Mouse (Mus musculus): Measurements from ENCODE around the gene Nabp2. TPM values are rescaled to one million over a fixed set of nuclear protein-coding genes. Genes with fewer than 3 reads are reported as not detected.
A peak's percentile ranks its signal among the peaks of the same experiment; 100 is the strongest.

The Nabp2 gene
- polyA plus RNA-seq, 1 experiment from 2014 or later: 142 TPM

GRCm38 (mm10) chr10:128376099-128376454, 35.2 kb downstream of the Nabp2 start:
- Histone ChIP-seq H3K27me3 (ENCODE audit: control insufficient read depth, insufficient read depth, low read length) (no peaks in the 10 kb centered on the region), H3K27ac (replicated peaks; ENCODE audit: low read depth, low read length) (peak overlapping the region; percentile 96), H3K9me3 (ENCODE audit: control insufficient read depth, low read length) (no peaks in the 10 kb centered on the region), H3K4me2 (ENCODE audit: low read length) (peak overlapping the region; percentile 79), H3K36me3 (ENCODE audit: control insufficient read depth, insufficient read depth, low read length) (peaks cover 28% of the 10 kb centered on the region), H3K4me3 (replicated peaks; ENCODE audit: low read depth, low read length) (peak overlapping the region; percentile 99), H3K4me1 (ENCODE audit: control insufficient read depth, insufficient read depth, low read length) (peaks cover 15% of the 10 kb centered on the region), H3K9ac (replicated peaks; ENCODE audit: low read length) (peak overlapping the region; percentile 99)
- 46% methylated on average over 4 of the region's 4 CpGs for WGBS
- ATAC-seq (ENCODE audit: low FRiP score, low TSS enrichment) (no peak), DNase-seq (no peak)

DNA sequence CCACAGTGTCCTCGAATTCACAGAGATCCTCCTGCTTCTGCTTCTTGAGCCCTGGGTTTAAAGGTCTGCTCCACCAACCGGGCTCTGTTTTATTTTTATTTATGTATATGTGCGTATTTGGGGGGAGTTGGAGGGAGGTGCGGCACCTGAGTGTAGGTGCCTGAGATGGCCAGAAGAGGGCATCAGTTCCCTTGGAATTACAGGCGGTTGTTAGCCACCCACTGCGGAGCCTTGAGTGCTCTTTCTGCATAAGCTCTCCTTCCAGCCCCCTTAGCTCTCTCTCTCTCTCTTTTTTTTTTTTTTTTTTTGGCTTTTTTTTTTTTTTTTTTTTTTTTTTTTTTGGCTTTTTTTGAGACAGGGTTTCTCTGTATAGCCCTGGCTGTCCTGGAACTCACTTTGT, 36.9 kb downstream of the Nabp2 start:
- 81% methylated on average over 6 of the region's 6 CpGs for WGBS
- H3K9ac ChIP-seq (replicated peaks; ENCODE audit: low read length): no peak overlapping the region
- no peak overlapping the region for H3K4me3 ChIP-seq (replicated peaks; ENCODE audit: low read depth, low read length)

GRCm38 (mm10) chr10:128372989-128373748, 38.1 kb downstream of the Nabp2 start:
- H3K9ac ChIP-seq (replicated peaks; ENCODE audit: low read length): no peak overlapping the region
- DNase-seq (no peak), ATAC-seq (ENCODE audit: low FRiP score, low TSS enrichment) (no peak)
- 86% methylated on average over 6 of the region's 6 CpGs for WGBS
- peaks cover 15% of the 10 kb centered on the region for H3K4me1 ChIP-seq (ENCODE audit: control insufficient read depth, insufficient read depth, low read length)
- H3K27ac ChIP-seq (replicated peaks; ENCODE audit: low read depth, low read length): no peak overlapping the region
- H3K9me3 ChIP-seq (ENCODE audit: control insufficient read depth, low read length): no peaks in the 10 kb centered on the region
- H3K4me3 ChIP-seq (replicated peaks; ENCODE audit: low read depth, low read length): no peak overlapping the region
- H3K36me3 ChIP-seq (ENCODE audit: control insufficient read depth, insufficient read depth, low read length): no peaks in the 10 kb centered on the region
- no peaks in the 10 kb centered on the region for H3K27me3 ChIP-seq (ENCODE audit: control insufficient read depth, insufficient read depth, low read length)
- no peak overlapping the region for H3K4me2 ChIP-seq (ENCODE audit: low read length)

More for the DNA sequence above, 36.9 kb downstream of the Nabp2 start:
- Histone ChIP-seq H3K27me3 (ENCODE audit: control insufficient read depth, insufficient read depth, low read length) (no peaks in the 10 kb centered on the region), H3K27ac (replicated peaks; ENCODE audit: low read depth, low read length) (no peak overlapping the region), H3K36me3 (ENCODE audit: control insufficient read depth, insufficient read depth, low read length) (peaks cover 11% of the 10 kb centered on the region), H3K4me2 (ENCODE audit: low read length) (no peak overlapping the region), H3K9me3 (ENCODE audit: control insufficient read depth, low read length) (no peaks in the 10 kb centered on the region), H3K4me1 (ENCODE audit: control insufficient read depth, insufficient read depth, low read length) (peaks cover 19% of the 10 kb centered on the region)
- DNase-seq: no peak
- no peak for ATAC-seq (ENCODE audit: low FRiP score, low TSS enrichment)

- Histone ChIP-seq H3K9me3 (ENCODE audit: control insufficient read depth, low read length) (no peaks in the 10 kb centered on the region), H3K36me3 (ENCODE audit: control insufficient read depth, insufficient read depth, low read length) (no peaks in the 10 kb centered on the region), H3K9ac (replicated peaks; ENCODE audit: low read length) (no peak overlapping the region), H3K4me2 (ENCODE audit: low read length) (no peak overlapping the region), H3K27me3 (ENCODE audit: control insufficient read depth, insufficient read depth, low read length) (no peaks in the 10 kb centered on the region), H3K4me3 (replicated peaks; ENCODE audit: low read depth, low read length) (no peak overlapping the region), H3K4me1 (ENCODE audit: control insufficient read depth, insufficient read depth, low read length) (peaks cover 21% of the 10 kb centered on the region), H3K27ac (replicated peaks; ENCODE audit: low read depth, low read length) (no peak overlapping the region)
- no peak for ATAC-seq (ENCODE audit: low FRiP score, low TSS enrichment)
- WGBS: 81% methylated on average over 5 of the region's 5 CpGs
- DNase-seq: no peak
Observed at GRCm38 (mm10) chr10:128372142-128372541, 39.1 kb downstream of the Nabp2 start.

- WGBS: 69% methylated on average over 4 of the region's 4 CpGs
- ATAC-seq (ENCODE audit: low FRiP score, low TSS enrichment) (no peak), DNase-seq (no peak)
- no peaks in the 10 kb centered on the region for H3K27me3 ChIP-seq (ENCODE audit: control insufficient read depth, insufficient read depth, low read length)
- H3K9me3 ChIP-seq (ENCODE audit: control insufficient read depth, low read length): no peaks in the 10 kb centered on the region
- no peaks in the 10 kb centered on the region for H3K36me3 ChIP-seq (ENCODE audit: control insufficient read depth, insufficient read depth, low read length)
- no peak overlapping the region for H3K4me3 ChIP-seq (replicated peaks; ENCODE audit: low read depth, low read length)
- no peak overlapping the region for H3K27ac ChIP-seq (replicated peaks; ENCODE audit: low read depth, low read length)
- H3K4me2 ChIP-seq (ENCODE audit: low read length): no peak overlapping the region
- H3K9ac ChIP-seq (replicated peaks; ENCODE audit: low read length): no peak overlapping the region
- H3K4me1 ChIP-seq (ENCODE audit: control insufficient read depth, insufficient read depth, low read length): peaks cover 17% of the 10 kb centered on the region
Observed at GRCm38 (mm10) chr10:128370601-128371000, 40.7 kb downstream of the Nabp2 start.

DNA sequence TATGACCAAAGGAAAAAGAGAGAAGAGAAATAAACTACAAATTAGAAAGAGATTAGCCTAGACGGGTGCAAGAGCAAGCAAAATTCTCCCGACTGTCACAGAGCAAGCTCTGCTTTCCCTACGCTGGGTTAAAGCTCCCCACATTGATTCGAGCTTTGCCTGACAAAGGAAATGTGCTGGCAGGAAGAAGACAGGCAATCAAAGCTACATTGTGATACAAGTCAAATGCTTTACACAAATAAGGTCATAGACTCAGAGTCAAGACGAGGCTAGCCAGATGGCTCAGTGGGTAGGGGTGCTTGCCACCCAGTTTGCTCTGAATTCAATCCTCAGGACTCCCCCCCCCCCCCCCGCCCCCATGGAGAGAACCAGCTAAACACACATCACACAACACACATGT, 41.3 kb downstream of the Nabp2 start:
- Histone ChIP-seq H3K9ac (replicated peaks; ENCODE audit: low read length) (no peak overlapping the region), H3K4me2 (ENCODE audit: low read length) (no peak overlapping the region), H3K27me3 (ENCODE audit: control insufficient read depth, insufficient read depth, low read length) (no peaks in the 10 kb centered on the region), H3K4me3 (replicated peaks; ENCODE audit: low read depth, low read length) (no peak overlapping the region), H3K9me3 (ENCODE audit: control insufficient read depth, low read length) (no peaks in the 10 kb centered on the region), H3K36me3 (ENCODE audit: control insufficient read depth, insufficient read depth, low read length) (no peaks in the 10 kb centered on the region; the same call in 1 of the 2 replicates), H3K27ac (replicated peaks; ENCODE audit: low read depth, low read length) (no peak overlapping the region), H3K4me1 (ENCODE audit: control insufficient read depth, insufficient read depth, low read length) (peaks cover 17% of the 10 kb centered on the region)
- 60% methylated on average over 6 of the region's 6 CpGs for WGBS
- no peak for ATAC-seq (ENCODE audit: low FRiP score, low TSS enrichment)
- DNase-seq: no peak

- no peaks in the 10 kb centered on the region for H3K27me3 ChIP-seq (ENCODE audit: control insufficient read depth, insufficient read depth, low read length)
- ATAC-seq (ENCODE audit: low FRiP score, low TSS enrichment) (no peak), DNase-seq (no peak)
- peak overlapping the region; percentile 98 for H3K27ac ChIP-seq (replicated peaks; ENCODE audit: low read depth, low read length)
- H3K4me2 ChIP-seq (ENCODE audit: low read length): peak overlapping the region; percentile 91
- H3K4me1 ChIP-seq (ENCODE audit: control insufficient read depth, insufficient read depth, low read length): peaks cover 17% of the 10 kb centered on the region
- WGBS: 76% methylated on average over 6 of the region's 6 CpGs
- H3K9ac ChIP-seq (replicated peaks; ENCODE audit: low read length): peak overlapping the region; percentile 74; the same call in 1 of the 2 replicates
- H3K9me3 ChIP-seq (ENCODE audit: control insufficient read depth, low read length): no peaks in the 10 kb centered on the region
- H3K4me3 ChIP-seq (replicated peaks; ENCODE audit: low read depth, low read length): peak overlapping the region; percentile 61
- H3K36me3 ChIP-seq (ENCODE audit: control insufficient read depth, insufficient read depth, low read length): peaks cover under 1% of the 10 kb centered on the region; the same call in 1 of the 2 replicates
Observed at GRCm38 (mm10) chr10:128369599-128369998, 41.7 kb downstream of the Nabp2 start.

DNA sequence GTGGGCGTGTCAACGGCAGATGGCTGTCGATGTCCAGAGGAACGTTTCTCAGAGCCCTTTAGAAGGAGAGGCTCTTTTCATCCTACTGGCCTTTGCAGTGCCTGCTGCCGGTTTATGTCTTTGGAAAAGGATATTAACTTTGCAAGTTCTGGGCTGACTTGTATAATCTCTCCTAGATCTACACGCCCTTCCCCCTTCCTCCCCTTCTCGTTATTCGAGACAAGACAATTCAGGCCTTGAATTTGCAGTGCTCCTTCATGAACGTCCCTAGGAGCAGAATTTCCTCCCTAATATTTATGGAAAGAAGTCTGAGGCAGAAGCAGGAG, 42.1 kb downstream of the Nabp2 start:
- peak overlapping the region; percentile 98 for H3K27ac ChIP-seq (replicated peaks; ENCODE audit: low read depth, low read length)
- no peaks in the 10 kb centered on the region for H3K27me3 ChIP-seq (ENCODE audit: control insufficient read depth, insufficient read depth, low read length)
- DNase-seq (no peak), ATAC-seq (ENCODE audit: low FRiP score, low TSS enrichment) (no peak; the same call in 1 of the 2 replicates)
- H3K36me3 ChIP-seq (ENCODE audit: control insufficient read depth, insufficient read depth, low read length): peaks cover 5% of the 10 kb centered on the region; the same call in 1 of the 2 replicates
- peak overlapping the region; percentile 61 for H3K4me3 ChIP-seq (replicated peaks; ENCODE audit: low read depth, low read length)
- WGBS: 6% methylated on average over 9 of the region's 9 CpGs
- peaks cover 17% of the 10 kb centered on the region for H3K4me1 ChIP-seq (ENCODE audit: control insufficient read depth, insufficient read depth, low read length)
- peak overlapping the region; percentile 74 for H3K9ac ChIP-seq (replicated peaks; ENCODE audit: low read length)
- H3K4me2 ChIP-seq (ENCODE audit: low read length): peak overlapping the region; percentile 91
- no peaks in the 10 kb centered on the region for H3K9me3 ChIP-seq (ENCODE audit: control insufficient read depth, low read length)
